Mouse (Mus musculus): Measurements from ENCODE around the gene Chkb.

The Chkb gene

GRCm38 (mm10) chr15:89429352-89430221 lies at the start of gene Chkb, which contains the start of the genes C730034F03Rik and Gm44502:
TSS of gene Chkb (minus strand) at chr15:89429908.
TSS of gene C730034F03Rik (plus strand) at chr15:89429589.
TSS of gene Gm44502 (minus strand) at chr15:89429696.
- DNase-seq = peak; percentile 94

GRCm38 (mm10) chr15:89478622-89479021 lies 48.9 kb upstream of the Chkb start:
- no peak for DNase-seq

GRCm38 (mm10) chr15:89477806-89478205 lies 48.1 kb upstream of the Chkb start:
- no peak for DNase-seq

- DNase-seq = peak; percentile 63
Observed at GRCm38 (mm10) chr15:89477091-89477491, 47.4 kb upstream of the Chkb start, which contains the start of gene Arsa. TSS of gene Arsa (minus strand) at chr15:89477425.

GRCm38 (mm10) chr15:89476475-89476815 lies 46.7 kb upstream of the Chkb start:
- no peak for DNase-seq

- DNase-seq = peak; percentile 95
Observed at GRCm38 (mm10) chr15:89475611-89476474, 46.1 kb upstream of the Chkb start.

GRCm38 (mm10) chr15:89475293-89475600 lies 45.5 kb upstream of the Chkb start:
- no peak for DNase-seq

GRCm38 (mm10) chr15:89474596-89475292 lies 45.0 kb upstream of the Chkb start:
- DNase-seq = no peak

- no peak for DNase-seq
Observed at GRCm38 (mm10) chr15:89473921-89474320, 44.2 kb upstream of the Chkb start.

- DNase-seq = no peak
Observed at GRCm38 (mm10) chr15:89473370-89473769, 43.7 kb upstream of the Chkb start.

GRCm38 (mm10) chr15:89471476-89471875 lies 41.8 kb upstream of the Chkb start:
- DNase-seq = no peak

- DNase-seq = no peak
Observed at GRCm38 (mm10) chr15:89468577-89468976, 38.9 kb upstream of the Chkb start.

GRCm38 (mm10) chr15:89465052-89465451 lies 35.3 kb upstream of the Chkb start:
- no peak for DNase-seq

- peak; percentile 46 for DNase-seq
Observed at GRCm38 (mm10) chr15:89463334-89464235, 33.9 kb upstream of the Chkb start.

GRCm38 (mm10) chr15:89462176-89462575 lies 32.5 kb upstream of the Chkb start:
- no peak for DNase-seq

- no peak for DNase-seq
Observed at GRCm38 (mm10) chr15:89461321-89461720, 31.6 kb upstream of the Chkb start.

- no peak for DNase-seq
Observed at GRCm38 (mm10) chr15:89460298-89460697, 30.6 kb upstream of the Chkb start.

- no peak for DNase-seq
Observed at GRCm38 (mm10) chr15:89459821-89460220, 30.1 kb upstream of the Chkb start.

GRCm38 (mm10) chr15:89458942-89459341 lies 29.2 kb upstream of the Chkb start:
- DNase-seq = no peak

GRCm38 (mm10) chr15:89455642-89456041 lies 25.9 kb upstream of the Chkb start:
- no peak for DNase-seq

GRCm38 (mm10) chr15:89454857-89455256 lies 25.1 kb upstream of the Chkb start:
- no peak for DNase-seq

- DNase-seq = no peak
Observed at GRCm38 (mm10) chr15:89453865-89454478, 24.3 kb upstream of the Chkb start, which contains the start of gene Mapk8ip2. TSS of gene Mapk8ip2 (plus strand) at chr15:89453913.
